Mouse (Mus musculus): ENCODE measurements around the gene Gm49320. TPM values are rescaled to one million over a fixed set of nuclear protein-coding genes. Genes with fewer than 3 reads are reported as not detected.

Gene Gm49320
- polyA plus RNA-seq, 1 experiment, result 1.2 TPM

- WGBS, result 5% methylated on average over 35 of the region's 35 CpGs
- peak overlapping the region; percentile 55; the same call in 1 of the 2 replicates for H3K4me3 ChIP-seq (ENCODE audit: extremely low read depth, insufficient read depth, insufficient read length)
- H3K27ac ChIP-seq (ENCODE audit: insufficient read depth, low read length), result no peak overlapping the region
- DNase-seq (ENCODE audit: low read depth in 1 of 2, low spot score in 2 of 2), result peak in 1 of 2 experiments; percentile 69
- H3K4me1 ChIP-seq (ENCODE audit: control insufficient read depth, insufficient read depth, insufficient read length), result peaks cover 13% of the 10 kb centered on the region
- no peaks in the 10 kb centered on the region for H3K27me3 ChIP-seq (ENCODE audit: control insufficient read depth, insufficient read depth, low read length)
- TF ChIP-seq POLR2A (IDR thresholded peaks at IDR 0.05; ENCODE audit: low read depth, low read length) (no peak), CTCF (IDR thresholded peaks at IDR 0.05; ENCODE audit: extremely low read depth, insufficient read depth, insufficient read length, insufficient replicate concordance) (peak; percentile 80; the same call in 1 of the 2 replicates)
- H3K36me3 ChIP-seq (ENCODE audit: control insufficient read depth, insufficient read depth, low read length), result peaks cover 12% of the 10 kb centered on the region
Observed at GRCm38 (mm10) chr8:4258233-4258632, 19.6 kb downstream of the Gm49320 start.

DNA sequence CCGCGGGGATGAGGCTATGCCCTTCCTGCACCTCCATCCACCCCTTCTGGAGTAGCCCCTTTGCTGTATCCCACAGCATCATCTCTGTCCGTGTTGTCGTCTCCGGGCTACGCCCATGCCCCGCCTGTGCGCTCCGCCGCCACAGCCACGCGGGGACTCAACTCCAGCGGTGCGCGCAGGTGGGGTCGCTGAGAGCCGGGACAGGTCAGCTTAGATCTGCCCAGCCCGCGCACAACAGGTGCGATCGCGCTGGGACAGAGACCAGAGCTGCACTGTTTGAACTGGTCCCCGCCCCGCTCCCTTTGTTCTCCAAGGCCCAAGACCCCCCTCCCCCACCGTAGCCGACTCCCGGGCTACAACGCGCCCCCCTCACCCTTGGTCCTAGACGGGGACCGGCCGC lies 20.0 kb downstream of the Gm49320 start:
- no peak for TF ChIP-seq POLR2A (IDR thresholded peaks at IDR 0.05; ENCODE audit: low read depth, low read length)
- TF ChIP-seq CTCF (IDR thresholded peaks at IDR 0.05; ENCODE audit: extremely low read depth, insufficient read depth, insufficient read length, insufficient replicate concordance), result no peak
- 1% methylated on average over 29 of the region's 32 CpGs for WGBS

DNA sequence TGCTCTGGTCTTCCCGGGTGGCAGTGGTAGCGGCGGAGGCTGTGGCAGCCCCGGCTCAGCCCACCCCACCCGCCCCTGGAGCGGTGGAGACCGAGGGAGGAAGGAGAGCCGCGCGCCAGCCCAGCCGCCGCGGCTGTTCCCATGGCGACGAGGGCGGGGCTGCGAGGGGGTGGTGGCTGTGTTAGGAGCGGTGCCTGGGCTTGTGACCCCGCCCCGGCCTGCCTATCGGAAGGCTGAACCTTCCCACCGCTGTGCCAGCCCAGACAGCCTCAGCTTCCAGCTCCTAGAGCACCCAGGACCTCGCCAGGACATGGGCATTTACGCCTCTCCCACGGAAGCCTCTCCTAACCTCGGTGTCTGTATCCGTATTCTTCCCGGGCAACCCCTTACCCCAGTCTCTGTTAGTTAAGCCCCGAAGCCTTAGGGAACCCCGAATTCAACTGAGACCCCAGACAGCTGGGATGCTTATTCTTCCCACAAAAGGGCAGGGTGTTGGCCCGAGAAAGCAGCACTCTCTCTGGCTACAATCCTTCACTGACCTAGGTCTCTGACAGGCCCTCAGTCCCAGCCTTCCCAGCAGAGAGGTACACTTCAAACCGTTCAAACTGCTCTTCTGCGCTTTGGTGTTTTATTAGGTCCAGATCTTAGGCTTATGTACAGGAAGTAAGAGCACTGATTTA lies 20.6 kb downstream of the Gm49320 start, which contains the start of gene Ctxn1:
Gene Ctxn1 (minus strand): TSS at position 150 of the 680 bp plus-strand sequence.
- DNase-seq (ENCODE audit: low read depth in 1 of 2, low spot score in 2 of 2), result peak; percentile 58 to 94
- no peak within 1 kb of the TSS for H3K27ac ChIP-seq (ENCODE audit: insufficient read depth, low read length)
- H3K4me1 ChIP-seq (ENCODE audit: control insufficient read depth, insufficient read depth, insufficient read length), result peaks cover 11% of the 10 kb centered on the region
- no peaks in the 10 kb centered on the region for H3K27me3 ChIP-seq (ENCODE audit: control insufficient read depth, insufficient read depth, low read length)
- H3K36me3 ChIP-seq (ENCODE audit: control insufficient read depth, insufficient read depth, low read length), result peaks cover 15% of the 10 kb centered on the region
- 12% methylated on average over 32 of the region's 33 CpGs for WGBS
- TF ChIP-seq CTCF (IDR thresholded peaks at IDR 0.05; ENCODE audit: extremely low read depth, insufficient read depth, insufficient read length, insufficient replicate concordance), result no peak
- TF ChIP-seq POLR2A (IDR thresholded peaks at IDR 0.05; ENCODE audit: low read depth, low read length), result no peak
- peak within 1 kb of the TSS; percentile 55 for H3K4me3 ChIP-seq (ENCODE audit: extremely low read depth, insufficient read depth, insufficient read length)

More for the DNA sequence above, 20.0 kb downstream of the Gm49320 start:
- Histone ChIP-seq H3K27ac (ENCODE audit: insufficient read depth, low read length) (no peak overlapping the region), H3K4me3 (ENCODE audit: extremely low read depth, insufficient read depth, insufficient read length) (peak overlapping the region; percentile 55; the same call in 1 of the 2 replicates), H3K36me3 (ENCODE audit: control insufficient read depth, insufficient read depth, low read length) (peaks cover 12% of the 10 kb centered on the region), H3K27me3 (ENCODE audit: control insufficient read depth, insufficient read depth, low read length) (no peaks in the 10 kb centered on the region), H3K4me1 (ENCODE audit: control insufficient read depth, insufficient read depth, insufficient read length) (peaks cover 12% of the 10 kb centered on the region)
- DNase-seq (ENCODE audit: low read depth in 1 of 2, low spot score in 2 of 2), result no peak

DNA sequence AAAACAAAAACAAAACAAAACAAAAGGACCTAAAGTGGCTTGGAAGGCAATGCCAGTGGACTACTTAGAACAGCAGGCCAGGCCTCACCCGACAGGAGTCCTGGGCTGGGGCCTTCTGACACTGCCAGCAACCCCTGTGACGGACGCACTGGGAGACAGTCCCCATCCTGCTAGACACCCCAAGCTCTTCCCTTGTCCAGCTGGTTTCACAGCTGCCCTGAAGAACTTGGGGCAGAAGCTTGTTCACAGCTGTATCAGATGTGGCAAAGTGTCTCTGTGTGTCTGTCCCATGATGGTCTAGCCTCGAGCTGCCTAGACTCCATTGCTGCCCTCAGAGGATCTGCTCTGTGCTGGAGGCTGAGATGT lies 21.1 kb downstream of the Gm49320 start:
- Histone ChIP-seq H3K36me3 (ENCODE audit: control insufficient read depth, insufficient read depth, low read length) (peaks cover 16% of the 10 kb centered on the region), H3K27me3 (ENCODE audit: control insufficient read depth, insufficient read depth, low read length) (no peaks in the 10 kb centered on the region), H3K27ac (ENCODE audit: insufficient read depth, low read length) (no peak overlapping the region), H3K4me3 (ENCODE audit: extremely low read depth, insufficient read depth, insufficient read length) (no peak overlapping the region), H3K4me1 (ENCODE audit: control insufficient read depth, insufficient read depth, insufficient read length) (peaks cover 11% of the 10 kb centered on the region)
- no peak for TF ChIP-seq POLR2A (IDR thresholded peaks at IDR 0.05; ENCODE audit: low read depth, low read length)
- TF ChIP-seq CTCF (IDR thresholded peaks at IDR 0.05; ENCODE audit: extremely low read depth, insufficient read depth, insufficient read length, insufficient replicate concordance), result no peak
- no peak for DNase-seq (ENCODE audit: low read depth in 1 of 2, low spot score in 2 of 2)
- 93% methylated on average over 4 of the region's 4 CpGs for WGBS

GRCm38 (mm10) chr8:4263105-4263791 lies 24.6 kb downstream of the Gm49320 start:
- WGBS, result 77% methylated on average over 8 of the region's 8 CpGs
- peaks cover 32% of the 10 kb centered on the region for H3K36me3 ChIP-seq (ENCODE audit: control insufficient read depth, insufficient read depth, low read length)
- no peak for DNase-seq (ENCODE audit: low read depth in 1 of 2, low spot score in 2 of 2)

GRCm38 (mm10) chr8:4265160-4265914 lies 26.7 kb downstream of the Gm49320 start:
- 92% methylated on average over 15 of the region's 15 CpGs for WGBS
- no peaks in the 10 kb centered on the region for H3K27me3 ChIP-seq (ENCODE audit: control insufficient read depth, insufficient read depth, low read length)
- H3K4me3 ChIP-seq (ENCODE audit: extremely low read depth, insufficient read depth, insufficient read length), result no peak overlapping the region
- no peak for TF ChIP-seq CTCF (IDR thresholded peaks at IDR 0.05; ENCODE audit: extremely low read depth, insufficient read depth, insufficient read length, insufficient replicate concordance)
- no peak for TF ChIP-seq POLR2A (IDR thresholded peaks at IDR 0.05; ENCODE audit: low read depth, low read length)
- no peaks in the 10 kb centered on the region for H3K4me1 ChIP-seq (ENCODE audit: control insufficient read depth, insufficient read depth, insufficient read length)
- H3K36me3 ChIP-seq (ENCODE audit: control insufficient read depth, insufficient read depth, low read length), result peaks cover 38% of the 10 kb centered on the region
- no peak overlapping the region for H3K27ac ChIP-seq (ENCODE audit: insufficient read depth, low read length)
- DNase-seq (ENCODE audit: low read depth in 1 of 2, low spot score in 2 of 2), result no peak

More at GRCm38 (mm10) chr8:4263105-4263791, 24.6 kb downstream of the Gm49320 start:
- H3K27ac ChIP-seq (ENCODE audit: insufficient read depth, low read length), result no peak overlapping the region
- H3K4me3 ChIP-seq (ENCODE audit: extremely low read depth, insufficient read depth, insufficient read length), result no peak overlapping the region
- H3K4me1 ChIP-seq (ENCODE audit: control insufficient read depth, insufficient read depth, insufficient read length), result peaks cover 11% of the 10 kb centered on the region; the same call in 1 of the 2 replicates
- no peaks in the 10 kb centered on the region for H3K27me3 ChIP-seq (ENCODE audit: control insufficient read depth, insufficient read depth, low read length)
- TF ChIP-seq POLR2A (IDR thresholded peaks at IDR 0.05; ENCODE audit: low read depth, low read length), result no peak
- TF ChIP-seq CTCF (IDR thresholded peaks at IDR 0.05; ENCODE audit: extremely low read depth, insufficient read depth, insufficient read length, insufficient replicate concordance), result no peak

Measured in spleen, adult 2 months (tissue).